Mouse (Mus musculus): ENCODE results near the gene Lpin1. TPM values are rescaled to one million over a fixed set of nuclear protein-coding genes. Genes with fewer than 3 reads are reported as not detected.

Gene Lpin1
- 10.1 and 10.9 TPM in 2 replicates for total RNA-seq (2015; ENCODE audit: low replicate concordance)
- total RNA-seq (2017; ENCODE audit: low replicate concordance), result 12.2 and 20.9 TPM in 2 replicates

DNA sequence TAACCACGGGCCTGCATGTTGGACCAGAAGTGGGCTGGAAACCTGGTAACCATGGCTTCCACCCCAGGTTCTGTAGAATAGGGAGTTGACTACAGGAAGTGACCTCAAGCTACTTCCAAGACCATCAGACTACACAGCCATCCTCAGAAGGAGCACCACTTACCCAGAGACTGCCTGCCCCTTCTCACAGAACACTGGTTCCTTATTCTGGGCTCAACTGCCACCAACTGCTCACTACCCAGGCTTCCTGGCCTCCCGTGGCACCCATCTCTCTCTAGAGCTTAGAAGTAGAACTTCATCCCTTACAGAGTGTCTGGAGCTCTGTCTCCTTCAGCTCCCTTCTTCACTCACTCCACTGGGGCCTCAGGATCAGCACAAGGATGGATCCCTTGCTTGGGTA lies at the start of gene Lpin1:
Lpin1 (minus strand) TSS at position 31 of the 400 bp plus-strand sequence.
- ATAC-seq (replicated peaks; ENCODE audit: low FRiP score, poor library complexity, severe bottlenecking), result no peak

- ATAC-seq (replicated peaks; ENCODE audit: low FRiP score, poor library complexity, severe bottlenecking), result no peak
These were observed 46.4 kb upstream of the Lpin1 start for GRCm38 (mm10) chr12:16656906-16657875.

DNA sequence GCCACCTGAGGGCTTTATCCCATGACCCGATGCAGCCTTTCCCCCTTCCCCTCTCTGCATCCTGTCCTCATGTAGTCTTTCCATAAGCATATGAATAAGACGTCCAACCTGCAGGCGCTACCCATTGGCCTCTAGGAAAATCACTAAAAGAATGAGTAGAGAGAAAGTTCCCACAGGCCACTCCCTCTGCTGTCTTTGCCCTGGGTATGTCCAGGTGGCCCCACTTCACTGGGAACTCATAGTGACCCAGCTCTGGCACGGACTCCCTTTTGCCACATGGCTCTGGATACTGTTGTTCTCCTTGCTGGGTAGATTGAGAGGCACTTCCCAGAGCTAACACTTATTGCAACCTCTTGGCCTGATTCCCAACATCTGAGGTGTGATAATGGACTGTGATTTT lies 44.8 kb upstream of the Lpin1 start:
- no peak for ATAC-seq (replicated peaks; ENCODE audit: low FRiP score, poor library complexity, severe bottlenecking)

GRCm38 (mm10) chr12:16653332-16654093 lies 42.7 kb upstream of the Lpin1 start, which contains the start of gene Ntsr2:
Gene Ntsr2, plus strand, starts transcription at chr12:16653382.
- ATAC-seq (replicated peaks; ENCODE audit: low FRiP score, poor library complexity, severe bottlenecking), result no peak

DNA sequence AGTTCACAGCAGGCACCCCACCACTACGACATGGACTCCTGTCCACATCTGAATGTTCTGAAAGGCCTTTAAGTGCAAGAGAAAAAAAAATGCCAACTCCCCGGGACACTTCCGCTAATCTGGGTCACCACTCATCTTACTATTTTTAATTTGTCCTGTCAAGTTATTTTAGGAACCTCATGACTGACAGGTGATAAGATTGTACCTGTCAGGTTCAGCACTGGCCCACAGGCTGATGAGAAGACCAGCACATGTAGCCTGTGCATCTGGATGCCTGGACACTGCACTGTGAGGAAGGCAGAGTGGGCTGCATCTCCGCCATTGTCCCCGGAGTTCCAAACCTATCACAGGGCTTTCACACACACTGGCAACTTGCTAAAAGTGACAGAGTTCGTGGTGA lies 39.1 kb upstream of the Lpin1 start:
- ATAC-seq (replicated peaks; ENCODE audit: low FRiP score, poor library complexity, severe bottlenecking), result no peak

- ATAC-seq (replicated peaks; ENCODE audit: low FRiP score, poor library complexity, severe bottlenecking), result no peak
These were observed 37.5 kb upstream of the Lpin1 start for GRCm38 (mm10) chr12:16648273-16648672.

GRCm38 (mm10) chr12:16646780-16647409 lies 36.1 kb upstream of the Lpin1 start:
- no peak for ATAC-seq (replicated peaks; ENCODE audit: low FRiP score, poor library complexity, severe bottlenecking)

DNA sequence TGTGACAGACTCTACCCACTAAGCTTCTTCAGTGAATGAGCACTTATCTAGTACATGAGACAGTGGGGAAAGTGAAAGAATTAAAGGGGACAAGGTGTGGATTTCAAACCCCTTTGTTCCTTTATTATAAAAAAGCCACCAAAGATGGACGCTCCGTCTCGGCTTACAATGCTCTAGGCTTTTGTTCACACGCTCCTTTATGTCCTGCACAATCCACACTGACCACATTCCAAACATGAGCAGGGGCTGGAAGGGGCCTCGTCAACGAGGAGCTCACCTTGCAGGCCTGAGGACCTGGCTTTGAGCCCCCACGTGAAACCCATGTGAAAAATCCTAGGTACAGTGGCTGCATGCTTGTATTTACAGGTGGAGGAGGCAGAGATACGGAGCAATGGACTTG lies 33.9 kb upstream of the Lpin1 start:
- ATAC-seq (replicated peaks; ENCODE audit: low FRiP score, poor library complexity, severe bottlenecking), result no peak

- ATAC-seq (replicated peaks; ENCODE audit: low FRiP score, poor library complexity, severe bottlenecking), result no peak
These were observed 33.0 kb upstream of the Lpin1 start for GRCm38 (mm10) chr12:16643508-16644345.

DNA sequence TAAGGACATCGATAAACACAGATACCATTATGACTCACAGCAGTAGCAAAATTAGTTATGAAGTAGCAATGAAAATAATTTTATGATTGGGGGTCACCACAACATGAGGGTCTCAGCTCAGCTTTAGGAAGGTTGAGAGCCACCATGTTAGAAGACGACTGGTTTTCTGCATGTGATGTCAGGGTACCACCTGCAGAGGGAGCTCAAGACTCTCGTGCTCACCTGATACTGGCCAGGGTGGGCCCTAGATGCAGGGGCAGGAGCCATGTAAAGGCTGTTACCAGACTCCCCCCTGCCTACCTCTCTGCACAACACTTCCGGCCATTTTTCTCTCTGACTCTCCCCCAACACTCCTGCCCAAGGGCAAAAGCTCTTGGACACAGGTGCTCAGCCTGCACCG lies 31.2 kb upstream of the Lpin1 start:
- no peak for ATAC-seq (replicated peaks; ENCODE audit: low FRiP score, poor library complexity, severe bottlenecking)

- no peak for ATAC-seq (replicated peaks; ENCODE audit: low FRiP score, poor library complexity, severe bottlenecking)
These were observed 29.3 kb upstream of the Lpin1 start for GRCm38 (mm10) chr12:16640075-16640474.

DNA sequence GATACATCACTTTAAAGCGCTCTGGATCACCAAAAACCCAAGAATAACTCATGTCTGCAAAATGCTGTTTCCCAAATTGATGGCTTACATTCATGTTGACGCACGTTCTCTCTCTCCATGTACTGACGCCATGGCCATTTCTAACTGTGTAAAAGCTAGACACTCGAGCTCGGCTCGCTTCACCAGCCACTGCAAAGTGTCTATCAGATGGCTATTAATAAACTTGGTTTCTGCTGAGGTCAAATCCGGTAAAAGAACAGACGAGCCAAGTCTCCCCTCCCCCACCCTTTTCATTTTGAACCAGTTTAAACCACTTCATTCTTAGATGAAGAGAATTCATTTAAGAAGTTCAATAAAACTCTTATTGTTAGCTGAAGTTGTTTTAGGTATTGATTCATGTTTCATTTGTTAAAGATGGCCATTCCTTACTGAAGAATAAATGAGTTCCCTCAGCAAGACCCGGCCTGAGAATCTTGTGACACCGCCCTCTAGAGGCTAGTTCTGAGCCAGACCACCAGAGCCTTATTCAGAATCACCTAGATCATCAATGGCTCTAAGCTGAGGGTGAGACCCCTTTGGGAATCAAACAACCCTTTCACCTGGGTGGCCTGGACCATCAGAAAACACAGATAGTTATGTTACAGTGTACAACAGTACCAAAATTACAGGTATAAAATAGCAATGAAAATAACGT lies 28.5 kb upstream of the Lpin1 start:
- ATAC-seq (replicated peaks; ENCODE audit: low FRiP score, poor library complexity, severe bottlenecking), result no peak

GRCm38 (mm10) chr12:16635816-16636215 lies 25.1 kb upstream of the Lpin1 start:
- no peak for ATAC-seq (replicated peaks; ENCODE audit: low FRiP score, poor library complexity, severe bottlenecking)

GRCm38 (mm10) chr12:16634075-16634813 lies 23.5 kb upstream of the Lpin1 start:
- no peak for ATAC-seq (replicated peaks; ENCODE audit: low FRiP score, poor library complexity, severe bottlenecking)

GRCm38 (mm10) chr12:16633235-16633634 lies 22.5 kb upstream of the Lpin1 start:
- ATAC-seq (replicated peaks; ENCODE audit: low FRiP score, poor library complexity, severe bottlenecking), result no peak

GRCm38 (mm10) chr12:16631423-16631822 lies 20.7 kb upstream of the Lpin1 start:
- no peak for ATAC-seq (replicated peaks; ENCODE audit: low FRiP score, poor library complexity, severe bottlenecking)

GRCm38 (mm10) chr12:16630866-16631185 lies 20.1 kb upstream of the Lpin1 start:
- no peak for ATAC-seq (replicated peaks; ENCODE audit: low FRiP score, poor library complexity, severe bottlenecking)

- ATAC-seq (replicated peaks; ENCODE audit: low FRiP score, poor library complexity, severe bottlenecking), result no peak
These were observed 19.5 kb upstream of the Lpin1 start for GRCm38 (mm10) chr12:16630152-16630865.
